Mouse (Mus musculus) spleen, adult 12 weeks (tissue): Measurements from ENCODE around the gene Rnaseh2b.

Experiments used
- DNase-seq: peaks from one replicate; pipeline ENCODE4 v3.0.0; 2022; ENCODE audit warnings: low spot score

Rnaseh2b gene

DNA sequence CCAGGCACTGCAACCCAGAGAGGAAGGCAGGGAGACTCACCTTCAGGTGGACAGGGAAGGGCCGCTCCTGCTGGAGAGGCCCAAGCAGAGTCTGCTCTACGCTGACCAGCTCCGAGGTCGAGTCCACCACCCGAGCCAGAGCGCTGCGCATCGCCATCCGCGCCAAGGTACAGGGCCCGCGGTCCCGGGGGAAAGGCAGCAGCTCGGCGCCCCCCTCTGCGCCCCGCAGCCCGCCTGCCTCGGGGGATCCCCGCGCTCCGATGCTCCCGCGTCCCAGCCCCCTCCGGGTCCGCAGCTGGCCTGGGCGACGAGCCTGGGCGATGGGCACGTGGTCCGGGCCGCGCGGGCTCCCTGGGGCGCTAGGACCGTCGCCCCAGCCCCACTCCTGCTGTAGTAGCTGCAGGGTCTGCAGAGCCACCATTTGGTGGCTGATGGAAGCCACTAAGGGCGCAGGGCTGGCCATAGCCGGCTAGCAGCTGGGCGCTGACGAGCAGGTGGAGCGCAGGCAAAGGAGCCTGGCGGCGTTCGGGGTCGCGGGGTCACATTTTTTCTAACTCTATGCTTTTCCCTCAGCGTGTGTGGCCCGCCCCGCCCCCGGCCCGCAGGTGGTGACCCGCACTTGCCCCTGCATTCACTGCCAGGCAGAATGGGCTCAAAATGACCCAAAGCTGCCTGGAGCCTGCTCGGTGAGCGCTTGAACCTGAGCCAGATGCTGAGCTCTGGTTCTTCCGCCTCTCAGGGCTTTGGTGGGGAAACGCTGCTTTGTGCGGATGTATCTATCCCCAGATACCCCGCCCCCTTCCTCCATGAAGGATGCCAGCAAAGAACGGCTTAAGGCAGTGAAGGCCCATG lies at the start of gene Rnaseh2b, which contains the start of gene Dleu7:
Gene Rnaseh2b, plus strand, starts transcription at position 102 of the 852 bp plus-strand sequence.
Gene Dleu7, minus strand, starts transcription at position 560 of the 852 bp plus-strand sequence.
- DNase-seq: no peak

DNA sequence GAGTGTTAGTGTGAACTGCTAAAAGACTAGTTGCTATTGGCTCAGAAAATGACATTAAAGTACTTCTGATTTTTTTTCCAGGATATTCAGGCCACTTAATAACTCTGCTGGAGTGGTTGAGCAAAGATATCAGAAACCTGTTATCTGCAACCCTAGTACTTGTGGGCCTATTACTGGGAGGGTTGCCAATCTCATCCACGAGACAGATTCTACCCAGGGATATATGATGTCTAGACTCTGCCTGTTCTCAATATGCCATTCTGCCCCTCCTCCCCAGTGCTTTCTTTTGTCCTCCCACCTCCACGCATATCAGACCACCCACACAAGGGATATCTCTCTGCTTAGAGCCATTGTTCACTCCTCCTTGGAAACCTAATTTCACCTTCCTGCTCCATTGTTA lies 48.9 kb upstream of the Rnaseh2b start:
- no peak for DNase-seq

DNA sequence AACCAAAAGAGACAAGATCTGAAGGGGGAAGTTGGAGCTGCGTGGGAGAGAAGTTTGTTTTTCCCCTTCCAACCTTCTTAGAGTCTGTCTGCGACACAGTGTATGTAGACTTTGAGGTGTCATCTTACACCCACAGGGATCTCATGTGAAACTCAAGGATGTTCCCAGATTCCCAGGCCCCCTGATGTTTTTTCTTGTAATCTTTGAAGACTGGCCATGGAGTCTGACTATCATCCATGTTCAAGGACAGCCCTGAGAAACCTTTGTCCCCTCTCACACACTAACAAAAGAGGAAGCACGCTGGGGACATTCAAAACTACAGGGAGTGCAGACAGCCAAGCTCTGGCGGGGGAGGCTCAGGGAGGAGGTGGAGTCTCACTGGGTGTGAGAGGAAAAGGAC lies 46.8 kb upstream of the Rnaseh2b start:
- DNase-seq: no peak

DNA sequence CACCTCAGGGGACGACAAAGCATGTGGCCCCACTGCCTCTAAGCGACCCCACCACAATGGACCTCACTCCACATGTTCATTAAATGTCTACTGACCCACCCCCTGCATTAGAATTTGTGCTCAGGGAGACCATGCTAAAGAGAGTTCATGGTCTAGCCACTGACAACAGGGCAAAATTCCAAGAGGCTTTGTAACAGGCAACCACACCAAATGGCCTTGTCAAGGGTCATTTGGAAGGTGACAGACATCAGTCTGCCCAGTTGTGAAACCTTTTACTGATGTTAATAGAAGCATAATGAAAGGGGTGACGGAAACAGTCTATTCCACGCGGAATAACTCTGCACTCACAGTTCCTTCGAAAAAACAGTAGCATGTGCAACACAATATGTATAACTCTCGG lies 44.0 kb upstream of the Rnaseh2b start:
- no peak for DNase-seq

DNA sequence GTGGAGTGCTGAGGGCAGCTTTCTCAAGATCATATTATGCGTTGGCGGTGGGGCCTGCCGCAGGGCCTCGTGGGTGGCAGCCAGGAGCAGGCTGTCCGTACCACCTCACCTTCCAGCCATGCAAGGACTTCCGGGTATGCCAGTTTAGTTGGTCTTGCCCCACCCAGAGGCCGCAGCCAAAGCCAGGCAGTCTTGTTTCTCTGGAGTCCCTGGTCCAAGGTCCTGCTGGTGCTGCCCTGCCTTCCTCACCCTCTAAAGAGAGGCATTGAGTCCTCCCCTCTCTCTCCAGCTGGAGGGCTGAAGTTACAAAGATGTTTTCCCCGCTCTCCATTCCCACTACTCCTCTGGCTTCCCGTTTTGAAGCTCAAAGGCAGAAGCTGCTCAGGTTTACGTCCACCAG lies 43.6 kb upstream of the Rnaseh2b start:
- DNase-seq: no peak

GRCm38 (mm10) chr14:62249251-62249650 lies 43.1 kb upstream of the Rnaseh2b start:
- DNase-seq: no peak

DNA sequence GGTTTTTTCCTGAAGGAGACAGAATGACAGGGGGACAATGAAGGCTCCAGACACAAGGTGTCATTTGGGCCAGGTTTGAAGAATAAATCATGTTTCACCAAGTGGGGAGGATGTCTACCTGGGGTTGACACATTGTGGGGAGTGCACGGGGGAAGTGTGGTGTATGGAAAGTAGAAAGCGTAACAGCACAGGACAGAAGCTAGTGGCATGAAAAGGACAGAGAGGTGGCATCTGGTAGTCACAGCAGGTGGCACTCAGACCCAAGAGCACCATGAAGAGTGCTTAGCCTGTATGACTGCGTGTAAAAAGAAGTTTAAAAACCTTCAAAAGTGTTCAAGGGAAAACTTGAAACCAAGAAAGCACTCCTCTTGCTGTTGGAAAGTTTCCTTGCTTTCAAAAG lies 42.3 kb upstream of the Rnaseh2b start:
- no peak for DNase-seq

GRCm38 (mm10) chr14:62251999-62252398 lies 40.4 kb upstream of the Rnaseh2b start:
- no peak for DNase-seq

DNA sequence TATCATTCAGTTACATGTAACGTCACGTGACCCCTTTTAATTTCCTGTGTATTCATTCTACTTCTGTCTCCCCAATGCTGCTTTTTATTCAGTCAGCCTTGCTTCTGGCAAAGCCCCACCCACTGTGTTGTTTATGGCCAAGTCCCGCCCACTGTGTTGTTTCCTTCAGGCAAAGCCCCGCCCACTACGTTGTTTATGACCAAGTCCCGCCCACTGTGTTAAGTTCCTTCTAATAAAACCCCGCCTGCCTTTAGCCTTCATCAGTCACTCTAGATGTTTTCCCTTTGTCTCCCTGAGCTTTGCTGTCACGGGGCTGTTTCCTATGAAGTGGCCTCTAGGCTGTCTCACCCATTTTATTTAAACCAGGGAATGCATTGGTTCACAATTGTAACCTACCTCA lies 38.0 kb upstream of the Rnaseh2b start:
- no peak for DNase-seq

GRCm38 (mm10) chr14:62256066-62256465 lies 36.3 kb upstream of the Rnaseh2b start:
- DNase-seq: no peak

DNA sequence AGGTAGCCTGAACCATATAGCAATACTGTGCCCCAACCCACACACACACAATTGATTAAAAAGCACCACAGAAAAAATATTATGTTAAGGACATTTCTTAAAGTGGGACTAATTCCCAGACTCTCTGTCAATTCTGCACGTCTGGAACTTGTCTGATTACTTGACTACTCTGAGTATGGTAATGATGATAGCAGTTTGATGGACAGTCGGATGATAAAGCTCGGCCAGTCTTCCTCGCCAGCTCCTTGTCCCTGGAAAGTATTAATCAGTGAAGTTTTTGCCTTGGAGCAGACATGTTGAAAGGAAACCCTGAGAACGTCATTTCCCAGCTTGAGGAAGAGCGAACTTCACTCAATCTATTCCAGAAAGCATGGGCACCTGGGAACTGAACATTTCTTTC lies 34.3 kb upstream of the Rnaseh2b start:
- no peak for DNase-seq

- DNase-seq: no peak
These were observed 33.3 kb upstream of the Rnaseh2b start for GRCm38 (mm10) chr14:62258978-62259536.

- DNase-seq: no peak
These were observed 21.5 kb upstream of the Rnaseh2b start for GRCm38 (mm10) chr14:62270698-62271396.

- DNase-seq: no peak
These were observed 18.8 kb upstream of the Rnaseh2b start for GRCm38 (mm10) chr14:62273604-62274003.

DNA sequence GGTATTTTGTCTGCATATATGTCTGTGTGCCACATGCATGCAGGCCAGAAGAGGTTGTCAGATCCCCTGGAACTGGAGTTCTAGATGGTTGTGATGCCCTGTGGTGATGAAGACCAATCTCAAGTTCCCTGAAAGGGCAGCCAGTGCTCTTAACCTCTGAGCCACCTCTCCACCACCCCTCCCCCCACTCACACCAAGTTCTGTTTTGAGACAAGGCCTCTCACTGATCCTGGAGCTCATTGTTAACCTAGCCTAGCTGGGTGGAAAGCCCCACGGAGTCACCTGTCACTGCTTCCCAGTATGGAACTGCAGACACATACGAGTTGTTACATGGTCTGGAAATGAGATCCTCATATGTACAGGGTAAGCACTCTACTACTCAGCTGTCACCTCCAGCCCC lies 9.4 kb upstream of the Rnaseh2b start:
- DNase-seq: no peak

DNA sequence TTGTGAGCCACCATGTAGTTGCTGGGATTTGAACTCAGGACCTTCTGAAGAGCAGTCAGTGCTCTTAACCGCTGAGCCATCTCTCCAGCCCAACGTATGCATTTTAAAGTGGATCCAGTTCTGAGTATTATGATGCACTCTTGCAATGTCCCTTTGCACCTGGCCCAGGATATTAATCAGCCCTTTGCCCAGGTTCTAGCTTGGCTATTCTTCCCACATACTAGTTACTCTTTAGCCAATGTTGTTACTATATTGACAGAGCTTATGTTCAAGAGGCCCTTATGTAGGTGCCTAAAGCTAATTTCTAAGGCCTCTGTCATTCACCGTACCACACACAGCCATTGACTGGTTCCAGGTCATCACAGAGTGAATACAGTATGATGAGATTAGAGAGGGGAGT lies 3.7 kb upstream of the Rnaseh2b start:
- DNase-seq: no peak

DNA sequence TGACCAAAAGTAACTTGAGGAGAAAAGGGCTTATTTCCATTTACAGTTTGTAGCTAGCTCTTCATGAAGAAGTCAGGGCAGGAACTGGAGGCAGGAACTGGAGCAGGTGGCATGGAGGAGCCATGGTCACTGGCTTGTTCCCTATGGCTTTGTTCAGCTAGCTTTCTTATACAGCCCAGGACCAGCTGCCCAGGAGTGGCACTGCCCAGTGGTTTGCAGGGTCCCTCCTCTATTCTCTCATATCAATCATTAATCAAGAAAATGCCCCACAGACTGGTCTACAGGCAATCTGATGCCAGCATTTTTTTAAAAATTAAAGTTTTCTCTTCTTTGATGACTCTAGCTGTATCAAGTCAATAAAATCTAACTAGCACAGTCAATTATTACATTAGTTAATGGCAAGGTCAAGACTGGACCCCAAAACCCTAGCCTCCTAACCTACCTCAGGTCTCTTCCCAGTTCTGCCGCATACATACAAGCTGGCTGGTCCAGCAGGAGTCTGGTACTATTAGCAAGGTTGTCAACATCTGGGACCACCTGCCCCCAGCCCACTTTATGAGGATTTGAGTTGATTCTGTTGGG lies 892 bp upstream of the Rnaseh2b start:
- DNase-seq: no peak

DNA sequence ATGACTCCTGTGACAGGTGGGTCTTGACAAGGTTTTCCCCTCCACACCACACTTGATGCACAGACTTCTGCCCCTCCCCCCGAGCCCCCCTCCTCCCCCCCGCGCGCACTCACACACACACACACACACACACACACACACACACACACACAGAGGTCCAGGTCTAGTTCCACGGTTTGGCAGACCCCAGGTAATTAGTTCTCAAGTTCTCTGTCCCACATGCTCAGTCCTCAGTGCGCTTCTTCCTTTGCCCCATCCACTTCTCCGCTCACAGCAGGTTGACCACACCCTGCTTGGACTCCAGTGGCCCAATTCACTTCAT lies 262 bp upstream of the Rnaseh2b start:
- no peak for DNase-seq

DNA sequence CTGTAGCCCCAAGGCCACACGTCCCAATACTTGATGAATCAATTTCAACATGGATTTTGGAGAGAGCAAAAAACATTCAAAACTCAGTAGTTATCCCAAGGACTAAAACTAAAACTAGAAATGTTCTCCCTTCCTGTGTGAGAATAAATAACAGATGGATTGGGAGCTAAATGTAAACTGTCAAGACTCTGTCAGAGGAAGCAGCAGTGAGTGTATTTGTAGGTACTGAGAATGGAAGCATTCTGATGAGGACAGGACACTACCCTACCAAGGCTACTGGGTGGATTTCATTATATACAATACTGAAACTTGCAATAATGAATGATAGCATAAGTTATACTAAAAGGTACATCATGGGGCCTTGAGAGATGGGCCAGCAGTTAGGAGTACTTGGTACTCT lies 6.4 kb downstream of the Rnaseh2b start:
- DNase-seq: no peak

- DNase-seq: no peak
These were observed 7.6 kb downstream of the Rnaseh2b start for GRCm38 (mm10) chr14:62300031-62300430.

DNA sequence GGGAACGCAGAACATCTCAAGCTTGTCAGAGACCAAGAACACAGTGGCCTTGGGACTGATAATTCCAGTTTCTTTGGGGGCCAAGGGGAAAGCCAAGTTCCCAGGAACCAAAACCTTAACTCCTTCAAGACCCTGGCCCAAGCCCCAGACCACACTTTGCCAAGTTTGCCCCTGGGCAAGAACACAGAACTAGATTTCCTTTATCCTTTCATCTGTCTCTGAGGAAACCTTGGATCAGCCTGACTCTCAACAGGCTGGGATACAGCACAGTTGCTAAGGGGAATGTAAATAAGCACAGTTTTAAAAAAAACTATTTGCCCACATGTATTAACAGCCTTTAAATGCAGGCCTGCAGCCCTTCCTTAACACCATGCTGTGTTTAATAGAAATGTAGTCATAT lies 15.2 kb downstream of the Rnaseh2b start:
- no peak for DNase-seq

GRCm38 (mm10) chr14:62309026-62309425 lies 16.6 kb downstream of the Rnaseh2b start:
- DNase-seq: no peak

DNA sequence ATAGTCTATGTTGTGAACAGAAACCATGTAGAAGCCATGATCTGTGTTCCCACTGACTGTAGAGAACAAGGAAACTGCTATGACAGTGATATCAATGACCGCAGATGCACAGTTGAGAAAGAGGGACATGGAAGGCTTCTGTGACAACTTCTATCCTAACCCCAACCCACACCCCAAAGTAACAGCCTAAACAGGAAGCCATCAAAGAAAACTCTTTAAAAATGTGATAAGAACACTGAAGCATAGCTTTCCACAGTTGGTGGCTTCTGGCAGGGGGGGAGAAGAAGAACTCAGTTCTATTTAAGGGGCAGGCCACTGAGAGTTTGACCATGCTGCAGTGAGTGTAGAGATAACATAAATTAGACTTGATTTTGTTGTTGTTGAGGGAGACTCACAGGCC lies 19.3 kb downstream of the Rnaseh2b start:
- no peak for DNase-seq
